Mouse (Mus musculus) gastrocnemius, adult 8-10 months (tissue): ENCODE data around the gene Grcc10. TPM values are rescaled to one million over a fixed set of nuclear protein-coding genes. Genes with fewer than 3 reads are reported as not detected.
A peak's percentile ranks its signal among the peaks of the same experiment; 100 is the strongest.

Source experiments
- DNase-seq, 2 experiments: peaks; one replicate each; pipeline ENCODE4 v3.0.0; 2022; ENCODE audit warnings: low spot score in 2 of 2
- total RNA-seq, 4 experiments: library from RNA; stranded (reverse); gene quantifications; 2 replicates each; pipeline ENCODE4 v1.2.4; 2022

Grcc10 gene
- total RNA-seq, 4 experiments from 2014 or later = 146 to 173 (median 164) TPM

DNA sequence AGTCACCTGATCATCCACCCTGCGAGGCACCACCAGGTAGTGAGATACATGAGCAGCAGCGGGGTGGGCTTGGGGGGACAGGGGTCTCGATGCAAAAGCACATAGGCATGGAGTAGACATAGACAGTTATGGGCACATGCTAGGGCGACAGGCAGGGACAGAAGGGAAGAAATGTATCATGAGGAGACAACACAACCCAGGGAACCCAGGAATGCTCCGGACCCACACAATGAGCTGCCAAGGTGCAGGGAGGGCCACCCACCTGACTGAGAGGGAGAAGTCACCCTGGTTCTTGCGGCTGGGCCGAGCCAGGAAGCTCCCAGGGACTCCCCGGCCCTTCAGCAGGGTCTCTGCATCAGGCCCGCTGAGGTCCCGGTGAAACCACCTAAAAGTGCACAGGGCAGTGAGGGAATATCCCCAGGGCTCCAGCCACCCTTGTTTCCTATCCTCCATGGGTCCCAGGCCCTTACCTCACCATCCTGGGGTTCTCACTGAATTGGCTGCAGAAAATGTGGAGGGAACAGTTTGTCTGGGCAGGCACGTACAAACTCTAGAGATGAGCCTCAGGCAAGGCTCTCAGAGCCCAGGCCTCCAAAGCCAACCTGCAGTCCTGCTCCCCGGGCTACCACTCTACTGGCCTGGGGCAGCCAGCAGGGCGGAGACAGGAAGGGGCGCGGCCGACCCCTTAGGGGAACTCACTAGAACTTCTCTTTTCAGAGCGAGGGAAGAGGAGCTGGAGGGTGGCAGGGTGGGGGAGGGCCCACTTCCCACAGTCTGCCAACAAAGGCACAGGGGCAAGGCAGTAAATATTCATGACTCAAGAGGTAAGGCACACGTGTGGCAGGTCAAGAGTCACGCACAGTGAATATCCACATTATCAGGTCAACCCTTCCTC is 8.5 kb downstream of the Grcc10 start:
- no peak for DNase-seq

DNA sequence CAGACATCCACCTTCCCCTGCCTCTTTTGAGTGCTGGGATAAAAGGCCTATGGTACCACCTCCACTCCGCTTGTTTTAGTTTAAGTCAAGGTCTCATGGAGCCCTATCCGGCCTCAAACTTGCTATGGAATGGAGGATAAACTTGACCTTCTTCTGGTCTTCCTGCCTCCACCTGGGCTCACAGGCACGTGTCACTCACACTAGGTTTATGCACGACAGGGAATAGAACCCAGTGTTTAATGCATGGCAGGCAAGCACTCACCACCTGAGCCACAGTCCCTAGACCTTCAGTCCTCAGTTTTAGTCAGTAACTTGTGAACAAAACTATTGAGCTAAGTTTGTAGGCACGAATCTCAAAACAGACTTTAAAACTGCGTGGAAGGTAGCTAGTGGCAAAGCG is 10.1 kb downstream of the Grcc10 start:
- no peak for DNase-seq

DNA sequence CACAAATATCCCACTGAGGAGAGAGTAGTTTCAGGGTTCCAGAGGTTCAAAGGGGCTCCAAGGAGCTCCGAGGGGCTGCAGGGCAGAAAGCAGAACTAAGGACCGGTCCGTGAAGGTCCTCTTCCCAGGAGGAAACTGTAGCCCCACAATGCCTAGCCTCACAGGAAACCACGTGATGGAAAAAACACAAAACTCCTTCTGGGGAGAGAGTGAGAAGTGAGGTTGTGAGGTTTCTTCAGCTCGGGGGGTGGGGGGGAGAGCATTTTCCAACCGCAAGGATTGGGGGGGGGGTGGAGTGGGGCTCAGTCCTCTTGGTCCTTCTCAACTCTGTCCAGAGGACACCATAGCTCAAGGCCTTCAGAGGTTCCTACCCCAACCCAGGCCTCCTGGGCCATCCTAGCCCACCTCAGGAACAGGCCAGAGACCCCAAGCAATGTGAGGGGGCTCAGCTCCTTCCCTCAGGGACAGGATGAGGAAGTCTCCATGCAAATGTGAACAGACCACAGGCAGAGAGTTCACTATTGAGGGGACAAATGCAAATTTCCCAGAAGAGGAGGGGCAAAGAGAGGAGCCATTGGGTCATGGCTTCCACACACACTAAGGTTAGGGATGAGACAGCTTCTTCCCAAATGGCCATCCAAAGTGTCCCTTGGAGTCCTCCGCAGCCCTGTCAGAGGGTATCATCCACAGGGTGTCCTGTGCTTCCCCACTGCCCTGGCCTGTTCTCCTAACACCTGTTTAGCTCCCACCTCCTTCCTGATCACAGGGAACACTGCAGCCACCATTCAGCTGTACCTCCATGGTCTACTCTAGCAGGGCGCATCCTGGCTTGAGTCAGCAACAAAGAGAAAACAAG is 11.1 kb downstream of the Grcc10 start:
- DNase-seq = no peak

DNA sequence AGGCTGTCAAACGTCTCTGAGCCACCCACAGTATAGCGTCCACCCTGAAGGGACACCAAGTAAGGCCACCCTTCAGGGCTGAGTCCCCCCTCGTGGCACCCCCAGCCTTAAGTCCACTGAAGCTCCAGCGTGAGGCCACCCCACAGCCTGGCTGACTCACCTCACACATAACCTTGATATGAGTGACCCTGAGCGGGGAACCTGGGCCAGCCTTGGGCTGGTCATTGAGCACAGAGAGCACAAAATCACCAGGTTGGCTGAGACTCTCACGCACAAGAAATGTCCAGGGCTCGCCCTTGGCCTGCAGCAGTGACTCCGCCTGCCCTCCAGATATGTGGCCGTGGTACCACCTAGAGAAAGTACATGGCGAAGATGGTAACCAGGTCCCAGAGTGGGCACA is 12.6 kb downstream of the Grcc10 start:
- DNase-seq = no peak

DNA sequence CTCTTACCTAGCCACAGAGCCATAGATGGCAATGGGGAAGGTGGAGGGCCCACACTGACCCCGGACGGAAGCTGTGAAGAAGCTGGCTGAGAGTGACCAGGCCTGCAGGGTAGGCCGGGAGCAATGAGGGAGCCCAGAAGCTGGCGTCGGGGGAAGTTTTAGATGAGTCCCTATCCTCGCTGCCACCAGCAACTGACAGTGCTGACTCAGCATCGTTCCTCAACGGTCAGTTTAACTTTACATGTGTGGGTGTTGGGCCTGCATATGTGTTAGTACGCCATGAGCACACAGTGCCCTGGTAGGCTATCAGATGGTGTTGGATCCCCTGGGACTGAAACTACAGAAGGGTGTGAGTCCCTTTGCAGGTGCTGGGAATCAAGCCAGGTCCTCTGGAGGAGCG is 16.7 kb downstream of the Grcc10 start:
- DNase-seq = no peak

DNA sequence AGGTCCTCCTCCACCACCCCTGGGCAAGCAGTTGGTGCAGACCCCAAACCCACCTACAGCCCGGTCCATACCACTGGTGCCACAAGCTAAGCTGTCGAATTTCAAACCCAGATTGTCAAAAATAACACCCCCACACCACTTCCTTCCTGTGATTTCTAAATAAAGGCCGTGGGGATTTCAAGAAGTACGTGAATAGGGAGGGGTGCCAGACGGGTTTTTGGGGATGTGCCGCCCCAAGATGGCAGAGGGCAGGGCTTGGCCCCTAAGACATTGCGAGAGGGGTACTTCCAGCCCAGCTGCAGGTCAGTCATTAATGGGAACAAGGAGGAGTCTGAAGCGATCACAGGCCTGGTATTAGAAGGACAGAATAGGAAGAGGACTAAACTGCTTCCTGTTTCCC is 17.6 kb downstream of the Grcc10 start:
- no peak for DNase-seq

DNA sequence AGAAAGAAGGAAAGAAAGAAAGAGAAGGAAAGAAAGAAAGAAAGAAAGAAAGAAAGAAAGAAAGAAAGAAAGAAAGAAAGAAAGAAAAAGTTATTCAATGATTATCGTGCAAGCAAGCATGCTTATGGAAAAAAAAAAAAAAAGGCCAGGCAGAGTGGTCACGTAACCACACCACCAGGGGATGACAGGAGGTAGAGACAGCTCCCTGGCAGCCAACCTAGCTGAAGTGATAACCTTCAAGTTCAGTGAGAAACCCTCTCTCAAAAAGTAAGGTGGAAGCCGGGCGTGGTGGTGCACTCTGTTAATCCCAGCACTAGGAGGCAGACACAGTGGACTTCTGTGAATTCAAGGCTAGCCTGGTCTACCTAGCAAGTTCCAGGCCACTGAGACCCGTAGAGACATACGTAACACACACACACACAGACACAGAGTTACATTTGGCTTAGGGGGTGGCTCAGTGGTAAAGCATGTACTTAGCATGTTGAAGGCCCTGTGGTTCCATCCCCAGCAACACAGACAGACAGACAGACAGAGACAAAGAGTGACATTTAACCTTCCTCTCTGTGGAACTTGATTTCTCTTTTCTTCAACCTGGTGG is 18.2 kb downstream of the Grcc10 start:
- DNase-seq = no peak

DNA sequence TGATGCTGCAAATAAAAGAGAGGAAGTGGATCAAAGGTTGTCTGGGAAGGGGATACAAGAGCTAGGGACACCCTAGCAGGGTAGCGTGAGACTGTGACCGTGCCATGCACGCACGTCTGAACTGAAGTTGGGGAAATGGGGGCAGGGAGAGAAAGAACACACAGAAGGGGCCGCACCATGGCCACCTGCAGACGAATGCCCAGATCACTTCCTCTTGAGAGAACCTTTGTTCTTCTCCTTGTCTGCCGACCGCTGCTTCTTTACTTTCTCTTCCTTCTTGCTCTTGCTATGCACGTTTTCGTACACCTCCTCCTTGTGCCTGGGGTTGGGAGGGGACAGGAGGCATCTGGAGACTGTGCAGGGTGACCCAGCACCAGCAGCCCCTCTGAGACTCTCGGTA is 20.3 kb downstream of the Grcc10 start:
- DNase-seq = no peak

DNA sequence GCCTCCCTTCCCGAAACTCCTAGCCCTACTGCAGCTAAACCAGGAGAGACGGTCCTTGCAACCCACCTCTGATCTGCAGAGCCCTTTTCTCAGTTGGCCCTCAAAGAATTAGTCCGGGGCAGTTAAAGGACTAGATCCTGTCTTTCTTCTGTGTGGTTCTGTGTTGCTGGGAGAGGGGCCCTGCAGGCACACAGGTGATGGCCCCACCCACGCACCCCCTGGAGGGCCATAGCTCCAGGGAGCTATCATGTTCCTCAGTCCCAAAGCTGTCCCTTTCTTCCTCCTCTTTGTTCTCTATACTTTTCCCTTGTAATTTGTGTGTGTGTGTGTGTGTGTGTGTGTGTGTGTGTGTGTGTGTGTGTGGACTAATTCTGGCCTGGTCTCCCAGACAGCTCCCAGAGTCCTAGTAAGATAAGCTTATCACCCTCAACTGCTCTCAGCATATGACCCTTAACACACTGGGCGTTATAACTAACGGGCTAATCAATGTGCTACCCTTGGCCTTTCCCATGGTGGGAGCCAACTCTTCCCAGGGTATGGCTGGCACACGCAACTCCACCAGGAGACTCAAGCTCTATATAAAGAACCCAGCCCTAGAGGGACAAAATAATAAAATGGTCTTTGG is 21.7 kb downstream of the Grcc10 start:
- DNase-seq = no peak

DNA sequence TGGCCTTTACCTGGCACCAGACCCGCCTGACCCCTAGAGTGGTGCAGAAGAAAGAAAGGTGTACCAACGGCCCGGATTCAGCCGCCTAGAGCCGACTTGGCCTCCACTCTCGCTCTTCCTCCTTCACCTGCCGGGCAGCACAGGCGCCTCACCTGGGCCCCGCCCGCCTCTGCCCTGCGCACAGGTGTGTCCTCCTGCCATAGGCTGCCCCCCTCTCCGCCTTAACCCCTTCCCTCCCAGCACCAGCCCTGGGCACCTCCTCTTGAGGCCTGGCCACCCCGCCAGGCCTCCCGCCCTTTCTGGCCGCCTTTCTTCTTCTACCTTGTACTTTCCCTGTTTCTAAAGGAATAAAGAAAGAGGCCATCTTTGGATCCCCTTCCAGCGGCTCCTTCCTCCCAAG is 22.5 kb downstream of the Grcc10 start:
- no peak for DNase-seq

DNA sequence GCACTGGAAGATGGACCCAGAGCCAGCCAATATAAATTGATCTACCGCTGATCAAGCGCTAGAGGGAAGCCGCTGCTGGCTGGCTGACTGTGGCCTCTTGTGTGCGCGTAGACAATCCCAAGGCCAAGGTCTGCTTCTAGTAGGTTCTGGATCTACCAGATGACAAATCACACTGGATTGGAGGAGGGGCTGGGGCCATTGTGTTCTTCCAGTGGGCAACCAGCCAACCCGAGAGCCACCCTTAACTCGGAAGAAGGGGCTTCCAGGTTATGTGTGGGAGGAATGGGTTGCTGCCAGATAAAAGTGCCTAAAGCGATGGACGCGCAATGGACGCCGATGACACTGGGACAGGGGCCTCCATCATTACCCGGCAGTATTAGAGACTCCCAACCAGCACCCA is 23.2 kb downstream of the Grcc10 start:
- no peak for DNase-seq

DNA sequence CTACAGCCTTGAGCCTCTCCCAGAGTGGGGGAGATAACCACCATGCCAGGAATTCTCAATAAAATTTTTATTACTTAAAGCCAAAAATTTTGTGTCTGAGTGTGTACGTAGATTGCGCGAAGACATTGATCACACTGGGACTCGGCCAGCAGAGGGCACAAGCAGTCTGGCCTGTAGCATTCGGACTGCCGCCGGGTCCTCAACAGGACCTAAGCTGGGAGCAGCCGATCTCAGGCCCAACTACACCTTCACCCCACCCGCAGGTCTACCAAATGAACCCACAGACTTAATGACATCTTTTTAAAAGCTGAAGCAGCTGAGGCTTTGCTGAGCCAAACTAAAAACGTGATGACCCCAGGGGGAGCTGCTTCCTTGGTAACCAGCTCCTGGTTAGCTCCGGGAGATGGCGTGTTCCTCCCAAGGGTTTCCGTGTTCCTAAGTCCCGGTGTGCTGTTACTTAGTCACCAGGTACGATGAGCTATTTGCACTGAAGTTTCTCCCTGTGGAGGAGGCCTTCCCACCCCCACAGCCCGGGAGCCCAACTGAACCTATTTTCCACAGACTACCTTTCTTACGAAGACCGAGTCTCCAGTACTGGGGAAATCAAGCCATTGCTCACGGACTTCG is 24.2 kb downstream of the Grcc10 start:
- DNase-seq = no peak

DNA sequence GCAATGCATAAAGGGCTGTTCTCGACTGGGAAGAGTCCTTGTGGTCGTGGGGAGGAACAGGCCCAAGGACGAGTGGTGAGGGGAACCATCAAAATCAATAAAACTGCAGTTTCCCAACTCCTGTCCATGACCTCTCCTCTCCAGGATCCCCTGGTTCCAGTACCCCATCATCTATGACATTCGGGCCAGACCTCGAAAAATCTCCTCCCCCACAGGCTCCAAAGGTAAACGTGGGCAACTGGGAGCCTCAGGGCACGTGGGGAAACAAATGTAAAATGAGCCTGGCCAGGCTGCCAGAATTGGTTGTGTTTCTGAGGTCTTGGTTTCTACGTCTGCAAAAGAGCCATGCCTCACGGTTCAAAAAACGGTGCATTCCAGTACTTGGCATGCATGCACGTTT is 28.3 kb downstream of the Grcc10 start:
- no peak for DNase-seq

DNA sequence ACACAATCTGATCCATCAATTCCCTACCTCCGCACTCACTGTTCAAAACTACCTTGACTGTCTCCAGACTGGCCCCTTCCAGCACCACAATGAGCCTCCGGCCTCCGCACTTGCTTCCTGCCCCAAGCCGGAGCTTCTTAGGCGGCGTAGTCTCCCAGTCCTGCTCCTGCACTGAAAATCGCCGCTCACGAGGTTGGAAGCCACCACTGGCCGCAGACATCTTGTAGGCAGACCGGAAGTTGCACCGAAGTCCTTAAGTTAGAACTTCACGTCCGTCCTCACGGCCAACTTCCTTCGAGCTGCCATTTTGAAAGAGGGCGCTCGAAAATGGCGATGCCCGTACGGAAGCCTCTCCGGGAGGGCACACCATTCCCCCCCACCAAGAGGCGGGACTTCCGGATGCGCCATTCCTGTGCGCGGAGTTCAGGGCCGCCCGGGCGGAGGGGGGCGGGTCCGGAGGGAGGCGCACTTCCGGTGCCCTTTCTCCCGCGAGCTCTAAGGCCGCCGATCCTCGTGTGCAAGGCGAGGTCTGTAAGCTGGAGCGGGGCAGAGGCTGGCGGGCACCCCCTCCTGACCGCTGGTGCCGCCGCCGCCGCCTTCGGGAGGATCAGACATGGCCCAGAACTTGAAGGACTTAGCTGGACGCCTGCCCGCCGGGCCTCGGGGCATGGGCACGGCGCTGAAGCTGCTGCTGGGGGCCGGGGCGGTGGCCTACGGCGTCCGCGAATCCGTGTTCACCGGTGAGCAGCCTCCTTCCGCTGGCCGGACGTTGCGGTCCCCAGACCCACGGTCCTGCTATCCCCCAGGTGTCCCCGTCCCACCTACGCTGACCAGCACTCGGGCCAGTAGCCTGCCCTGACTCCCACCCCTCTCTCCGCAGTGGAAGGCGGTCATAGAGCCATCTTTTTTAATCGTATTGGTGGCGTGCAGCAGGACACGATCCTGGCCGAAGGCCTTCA is 29.1 kb downstream of the Grcc10 start, which contains the start of the genes Emg1 and Phb2:
Gene Emg1 (minus strand): TSS at position 355 of the 959 bp plus-strand sequence.
Gene Phb2 (plus strand): TSS at position 513 of the 959 bp plus-strand sequence.
- peak; percentile 96 to 97 for DNase-seq

DNA sequence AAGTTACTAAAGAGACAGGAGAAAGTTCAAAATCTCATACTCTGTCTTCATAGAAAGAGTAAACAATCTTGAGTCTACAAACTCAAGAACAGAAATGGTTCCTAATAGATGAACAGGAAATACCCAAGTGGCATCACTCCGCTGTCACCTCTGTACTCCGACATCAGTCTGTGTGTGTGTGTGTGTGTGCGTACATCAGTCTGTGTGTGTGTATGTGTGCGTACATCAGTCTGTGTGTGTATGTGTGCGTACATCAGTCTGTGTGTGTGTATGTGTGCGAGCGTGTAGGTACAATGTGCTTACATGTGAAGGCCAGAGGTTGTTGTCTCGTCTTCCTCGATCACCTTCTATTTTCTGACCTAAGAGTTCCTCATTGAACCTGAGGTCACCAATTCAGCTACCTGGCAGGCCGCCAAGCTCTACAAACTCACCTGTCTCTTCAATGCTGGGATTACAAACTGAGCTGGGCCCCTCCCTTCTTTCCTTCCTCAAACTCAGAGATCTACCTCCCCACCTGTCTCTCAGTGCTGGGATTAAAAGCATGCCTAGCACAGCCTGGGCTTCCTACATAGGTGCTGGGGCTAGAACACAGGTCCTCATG is 32.8 kb downstream of the Grcc10 start:
- DNase-seq = no peak

DNA sequence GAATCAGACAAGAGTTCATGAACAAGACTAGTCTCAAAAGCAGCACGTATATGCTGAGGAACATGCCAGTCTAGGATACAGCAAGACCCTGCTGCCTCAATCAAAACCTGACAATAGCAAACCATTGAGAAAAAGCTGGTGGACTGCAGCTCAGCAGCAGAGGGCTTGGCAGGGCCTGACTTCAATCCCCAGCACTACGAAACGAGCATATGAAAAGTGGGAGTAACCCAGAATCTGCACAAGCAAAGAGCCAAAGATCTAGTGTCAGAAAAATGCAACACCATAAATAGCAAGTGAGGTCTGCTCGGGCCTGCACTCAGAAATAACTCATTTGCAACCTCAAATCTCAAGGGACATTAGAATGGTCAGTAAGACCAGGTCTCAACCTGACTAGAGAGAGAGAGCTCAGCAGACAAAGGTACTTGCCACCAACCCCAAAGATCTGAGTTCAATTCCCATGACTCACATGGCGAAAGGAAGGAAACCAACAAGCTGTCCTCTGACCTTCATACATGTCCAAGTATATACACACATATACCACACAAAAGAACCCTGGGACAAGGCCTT is 35.0 kb downstream of the Grcc10 start:
- no peak for DNase-seq

DNA sequence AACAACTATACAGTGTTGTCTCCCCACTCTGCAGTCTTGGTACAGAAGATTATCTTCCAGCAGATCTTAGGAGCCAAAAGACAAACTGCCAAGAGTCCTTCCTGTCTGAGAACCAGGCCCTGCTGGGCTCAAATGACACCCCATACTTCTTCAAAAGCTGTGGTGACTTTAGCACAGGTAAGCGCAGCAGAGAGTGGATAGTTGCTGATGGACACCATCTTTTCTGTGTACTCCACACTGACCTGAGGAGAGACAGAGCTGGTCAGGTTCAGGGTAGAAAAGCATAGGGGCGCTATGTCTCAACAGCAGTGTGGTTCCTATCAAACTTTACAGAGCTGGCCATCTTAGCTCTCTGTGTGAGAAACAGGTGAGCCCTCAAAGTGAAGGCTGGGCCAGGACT is 36.8 kb downstream of the Grcc10 start:
- DNase-seq = no peak

DNA sequence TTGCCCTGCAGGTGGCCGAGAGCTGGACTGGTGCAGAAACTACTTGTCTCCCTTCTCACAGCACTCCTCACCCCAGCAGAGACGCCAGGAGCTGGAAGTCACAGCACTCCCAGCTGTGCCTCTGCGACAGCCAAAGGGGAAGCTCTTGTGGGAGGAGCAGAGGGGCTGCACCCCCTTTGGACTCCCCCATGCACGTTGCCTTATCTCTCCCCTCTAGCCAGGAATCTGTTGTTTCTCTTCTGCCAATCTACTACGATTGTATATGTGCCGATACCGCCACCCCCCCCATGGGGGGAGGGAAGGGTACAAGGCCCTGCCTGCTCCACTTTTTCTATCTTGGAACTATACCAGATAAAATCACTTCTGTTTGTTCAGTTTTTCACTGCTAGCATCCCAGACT is 37.4 kb downstream of the Grcc10 start:
- no peak for DNase-seq

DNA sequence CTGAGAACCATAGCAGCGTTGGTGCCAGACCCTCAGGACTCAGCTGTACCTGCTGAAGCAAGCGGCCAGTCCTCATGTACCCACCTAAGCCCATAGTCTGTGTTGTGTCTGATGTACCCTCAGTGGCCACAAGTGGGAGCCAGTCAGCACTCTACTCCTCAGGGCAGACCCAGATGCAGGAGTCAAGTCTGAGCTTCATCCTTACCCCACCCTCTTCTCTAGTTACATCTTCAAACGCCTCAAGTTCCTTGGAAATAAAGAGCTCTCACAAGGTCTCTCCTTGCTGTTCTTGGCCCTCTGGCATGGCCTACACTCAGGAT is 38.4 kb downstream of the Grcc10 start:
- DNase-seq = peak; percentile 35 to 48
